Mouse (Mus musculus) lung, postnatal 25 days (tissue): ENCODE results near the gene Hist1h2bj.
"Not testable (repeated sequence)": the region's sequence is repeated elsewhere in the genome, so short reads cannot be mapped to it uniquely, and the experiment has no call there.

Experiments
- DNase-seq: peaks from one replicate; pipeline ENCODE4 v3.0.0; 2022; ENCODE audit warnings: low spot score

Hist1h2bj gene

GRCm38 (mm10) chr13:22040464-22041141, 2.4 kb upstream of the Hist1h2bj start:
- DNase-seq = no peak

- DNase-seq = peak; percentile 95
Measured at GRCm38 (mm10) chr13:22041142-22041536, 1.9 kb upstream of the Hist1h2bj start, which contains the start of gene Hist1h4i. TSS of gene Hist1h4i (minus strand) at chr13:22041362.

GRCm38 (mm10) chr13:22041651-22042567, 1.1 kb upstream of the Hist1h2bj start:
- DNase-seq = no peak

GRCm38 (mm10) chr13:22043503-22044431, 753 bp downstream of the Hist1h2bj start:
- peak; percentile 57 for DNase-seq

GRCm38 (mm10) chr13:22044432-22045155, 1.6 kb downstream of the Hist1h2bj start:
- DNase-seq = no peak

GRCm38 (mm10) chr13:22045311-22045710, 2.3 kb downstream of the Hist1h2bj start:
- no peak for DNase-seq

GRCm38 (mm10) chr13:22049041-22049440, 6.0 kb downstream of the Hist1h2bj start:
- DNase-seq = no peak

- no peak for DNase-seq
Measured at GRCm38 (mm10) chr13:22049737-22050440, 6.9 kb downstream of the Hist1h2bj start.

GRCm38 (mm10) chr13:22050591-22051522, 7.8 kb downstream of the Hist1h2bj start:
- DNase-seq = peak; percentile 91

GRCm38 (mm10) chr13:22051523-22051859, 8.5 kb downstream of the Hist1h2bj start:
- DNase-seq = no peak

GRCm38 (mm10) chr13:22053754-22054153, 10.7 kb downstream of the Hist1h2bj start:
- DNase-seq = no peak

GRCm38 (mm10) chr13:22061422-22061821, 18.4 kb downstream of the Hist1h2bj start:
- DNase-seq = no peak

- no peak for DNase-seq
Measured at GRCm38 (mm10) chr13:22063468-22063867, 20.5 kb downstream of the Hist1h2bj start.

- DNase-seq = not testable (repeated sequence)
Measured at GRCm38 (mm10) chr13:22084140-22084539, 41.1 kb downstream of the Hist1h2bj start, which contains the start of gene Vmn1r188. TSS of gene Vmn1r188 (plus strand) at chr13:22084440.
